Mouse (Mus musculus): ENCODE measurements around the gene Cemip2. TPM values are rescaled to one million over a fixed set of nuclear protein-coding genes. Genes with fewer than 3 reads are reported as not detected.

Gene Cemip2
- polyA plus RNA-seq, 1 experiment from 2014 or later: 52.2 TPM

Other genes with a start within 250 kb of the Cemip2 start
- gene 1110059E24Rik, start 125.4 kb upstream of the Cemip2 start, polyA plus RNA-seq (2014; fragmentation: Nextera tagmentation; extraction: Ambion mirVana): 73.9 and 74.2 TPM in 2 replicates
- 39.2 and 42.7 TPM in 2 replicates for gene Abhd17b, start 125.2 kb upstream of the Cemip2 start, polyA plus RNA-seq (2014; fragmentation: Nextera tagmentation; extraction: Ambion mirVana)

All from embryonic facial prominence, embryonic 11.5 days (tissue).